Mouse (Mus musculus): ENCODE measurements around the gene Thop1.

GRCm38 (mm10) chr10:81022744-81023143 is 47.1 kb upstream of the Thop1 start:
- TF ChIP-seq POLR2A (IDR thresholded peaks at IDR 0.05; ENCODE audit: insufficient read length, low read depth) (no peak), USF1 (IDR thresholded peaks at IDR 0.05; ENCODE audit: low read depth) (no peak), MAX (IDR thresholded peaks at IDR 0.05; ENCODE audit: low read depth) (no peak)

Data from myocyte (in vitro differentiated cells).